Mouse (Mus musculus) heart, adult 2 months (tissue): ENCODE data around the gene Nek9. TPM values are rescaled to one million over a fixed set of nuclear protein-coding genes. Genes with fewer than 3 reads are reported as not detected.

ENCODE experiments used
- DNase-seq, 2 experiments: peaks; one replicate each; pipeline ENCODE4 v3.0.0; 2021
- H3K27ac ChIP-seq: fragments of 200-600 bp; 2 replicates; pipeline ENCODE4 v1.8.1; 2022
- H3K27me3 ChIP-seq: fragments of 200-500 bp; 2 replicates; pipeline ENCODE4 v1.6.1; 2012; ENCODE audit warnings: mild to moderate bottlenecking, low read length, inconsistent platforms, mixed read lengths; ENCODE audit not compliant: control insufficient read depth, insufficient read depth
- H3K36me3 ChIP-seq: fragments of 200-500 bp; 2 replicates; pipeline ENCODE4 v1.6.1; 2012; ENCODE audit warnings: low read length, inconsistent platforms; ENCODE audit not compliant: control insufficient read depth, insufficient read depth
- H3K4me1 ChIP-seq: fragments of 200-500 bp; 2 replicates; pipeline ENCODE4 v1.6.1; 2011; ENCODE audit warnings: low read length; ENCODE audit not compliant: control insufficient read depth, insufficient read depth
- H3K4me3 ChIP-seq: fragments of 200-600 bp; 2 replicates; pipeline ENCODE4 v1.8.1; 2022
- H3K79me2 ChIP-seq: fragments of 200-500 bp; replicated peaks from 2 replicates; pipeline ENCODE4 v1.6.1; 2012; ENCODE audit warnings: mild to moderate bottlenecking, inconsistent platforms, low read length, moderate library complexity, mixed read lengths; ENCODE audit not compliant: control insufficient read depth, insufficient read depth
- H3K9ac ChIP-seq: fragments of 200-500 bp; 2 replicates; pipeline ENCODE4 v1.6.1; 2012; ENCODE audit warnings: low read depth, mild to moderate bottlenecking, control low read depth, inconsistent platforms, low read length, mixed read lengths
- CTCF ChIP-seq: fragments of 200-600 bp; IDR thresholded peaks from 2 replicates; pipeline ENCODE4 v1.8.1; 2022; ENCODE audit warnings: antibody characterized with exemption, mild to moderate bottlenecking, moderate library complexity
- EP300 ChIP-seq: fragments of 200-500 bp; IDR thresholded peaks from 2 replicates; pipeline ENCODE4 v1.6.1; 2011; ENCODE audit warnings: low read depth, low read length, control low read depth; ENCODE audit not compliant: insufficient read depth
- POLR2A ChIP-seq: fragments of 200-500 bp; IDR thresholded peaks from 2 replicates; pipeline ENCODE4 v1.6.1; 2011; ENCODE audit warnings: mild to moderate bottlenecking, low read depth, low read length, control low read depth; ENCODE audit not compliant: insufficient read depth
- WGBS: fragments of 180-500 bp; shearing (Covaris S2); methylation state at CpG from one replicate; pipeline ENCODE4 v1.1.7; 2018; 5-methylcytosine and 5-hydroxymethylcytosine counted together
- intact Hi-C: fragments of 180-260 bp; cut with DNase I; formaldehyde crosslinking; loops from one replicate; pipeline ENCODE4 v1.15.1; 2025
- polyA plus RNA-seq: library from polyadenylated mRNA; depleted of rRNA; stranded (reverse); fragments of >200 nt; gene quantifications from 2 replicates; pipeline ENCODE4 v1.2.3, GENCODE M21; 2012
- total RNA-seq, 2 experiments: library from RNA; stranded (reverse); gene quantifications; 2 replicates each; pipeline ENCODE4 v1.2.3; 2021

The Nek9 gene
- total and polyA plus RNA-seq, 3 experiments = 41.6 to 116 (median 107) TPM

- no peaks in the 10 kb centered on the region for H3K27me3 ChIP-seq
- intact Hi-C loops = loop anchor here (5.0 to 10.0 kb wide), 2 partner anchors 305 to 482 kb away; partner anchors contain the start of genes Erg28 and Ttll5
- DNase-seq = no peak
- 30% methylated on average over 4 of the region's 4 CpGs for WGBS
- H3K9ac ChIP-seq = no peak overlapping the region
- no peak overlapping the region for H3K4me3 ChIP-seq
- TF ChIP-seq CTCF (peak; percentile 14; the same call in 1 of the 2 replicates), POLR2A (no peak)
- peaks cover 5% of the 10 kb centered on the region for H3K4me1 ChIP-seq
- no peaks in the 10 kb centered on the region; the same call in 1 of the 2 replicates for H3K79me2 ChIP-seq
- H3K36me3 ChIP-seq = peaks cover 22% of the 10 kb centered on the region
- H3K27ac ChIP-seq = no peak overlapping the region
Measured at GRCm38 (mm10) chr12:85342310-85342709, 3.1 kb upstream of the Nek9 start.

- DNase-seq = no peak
- intact Hi-C loops = loop anchor here (1.0 to 10.0 kb wide), 4 partner anchors 146 to 484 kb away; partner anchors contain the start of genes Erg28 and Ttll5
- Histone ChIP-seq H3K9ac (no peak overlapping the region), H3K27me3 (no peaks in the 10 kb centered on the region), H3K36me3 (peaks cover 15% of the 10 kb centered on the region), H3K4me1 (peaks cover 3% of the 10 kb centered on the region), H3K79me2 (no peaks in the 10 kb centered on the region), H3K4me3 (no peak overlapping the region), H3K27ac (no peak overlapping the region)
- WGBS = 14% methylated on average over 1 of the region's 1 CpGs
- TF ChIP-seq EP300 (no peak), CTCF (peak; percentile 79)
Measured at GRCm38 (mm10) chr12:85341131-85341530, 2.0 kb upstream of the Nek9 start.

- TF ChIP-seq EP300 = no peak
- no peak for TF ChIP-seq POLR2A
- no peak for TF ChIP-seq CTCF
- Histone ChIP-seq H3K4me3 (no peak overlapping the region), H3K9ac (no peak overlapping the region; the same call in 1 of the 2 replicates), H3K27ac (no peak overlapping the region; the same call in 1 of the 2 replicates), H3K4me1 (peaks cover 3% of the 10 kb centered on the region), H3K27me3 (no peaks in the 10 kb centered on the region), H3K79me2 (no peaks in the 10 kb centered on the region), H3K36me3 (peaks cover 15% of the 10 kb centered on the region)
- DNase-seq = peak in 1 of 2 experiments; percentile 28
- intact Hi-C loops = loop anchor here (5.0 to 10.0 kb wide), 2 partner anchors 307 to 485 kb away; partner anchors contain the start of genes Erg28 and Ttll5
- WGBS = 25% methylated on average over 4 of the region's 4 CpGs
Measured at GRCm38 (mm10) chr12:85339947-85340346, 785 bp upstream of the Nek9 start.

GRCm38 (mm10) chr12:85338815-85339214 lies 347 bp downstream of the Nek9 start:
- WGBS = 2% methylated on average over 42 of the region's 42 CpGs
- Histone ChIP-seq H3K9ac (peak overlapping the region; percentile 90), H3K4me1 (peaks cover 3% of the 10 kb centered on the region), H3K27ac (peak overlapping the region; percentile 92), H3K4me3 (peak overlapping the region; percentile 80), H3K79me2 (no peaks in the 10 kb centered on the region), H3K36me3 (peaks cover 22% of the 10 kb centered on the region), H3K27me3 (no peaks in the 10 kb centered on the region)
- intact Hi-C loops = no loop called here
- DNase-seq = no peak
- TF ChIP-seq EP300 = no peak
- TF ChIP-seq CTCF = no peak
- TF ChIP-seq POLR2A = no peak

GRCm38 (mm10) chr12:85337567-85338311 lies 1.4 kb downstream of the Nek9 start:
- WGBS = 53% methylated on average over 6 of the region's 6 CpGs

GRCm38 (mm10) chr12:85330153-85330552 lies 9.0 kb downstream of the Nek9 start:
- H3K27ac ChIP-seq = no peak overlapping the region
- no peaks in the 10 kb centered on the region for H3K27me3 ChIP-seq
- no peak for TF ChIP-seq POLR2A
- TF ChIP-seq EP300 = no peak
- WGBS = 80% methylated on average over 7 of the region's 7 CpGs
- H3K36me3 ChIP-seq = peaks cover 7% of the 10 kb centered on the region
- no peaks in the 10 kb centered on the region for H3K4me1 ChIP-seq
- H3K79me2 ChIP-seq = no peaks in the 10 kb centered on the region
- no peak overlapping the region for H3K4me3 ChIP-seq
- intact Hi-C loops = no loop called here
- no peak for DNase-seq
- no peak overlapping the region for H3K9ac ChIP-seq

More at GRCm38 (mm10) chr12:85337567-85338311, 1.4 kb downstream of the Nek9 start:
- H3K27me3 ChIP-seq = no peaks in the 10 kb centered on the region
- TF ChIP-seq CTCF (no peak), EP300 (no peak), POLR2A (no peak)
- peaks cover 22% of the 10 kb centered on the region for H3K36me3 ChIP-seq
- no peaks in the 10 kb centered on the region for H3K79me2 ChIP-seq
- H3K4me3 ChIP-seq = no peak overlapping the region; the same call in 1 of the 2 replicates
- H3K27ac ChIP-seq = no peak overlapping the region
- intact Hi-C loops = no loop called here
- peaks cover 3% of the 10 kb centered on the region for H3K4me1 ChIP-seq
- H3K9ac ChIP-seq = no peak overlapping the region
- DNase-seq = no peak
